Comparison of ENCODE assay signal across 16 mouse cellular contexts in the genomic region with DNA sequence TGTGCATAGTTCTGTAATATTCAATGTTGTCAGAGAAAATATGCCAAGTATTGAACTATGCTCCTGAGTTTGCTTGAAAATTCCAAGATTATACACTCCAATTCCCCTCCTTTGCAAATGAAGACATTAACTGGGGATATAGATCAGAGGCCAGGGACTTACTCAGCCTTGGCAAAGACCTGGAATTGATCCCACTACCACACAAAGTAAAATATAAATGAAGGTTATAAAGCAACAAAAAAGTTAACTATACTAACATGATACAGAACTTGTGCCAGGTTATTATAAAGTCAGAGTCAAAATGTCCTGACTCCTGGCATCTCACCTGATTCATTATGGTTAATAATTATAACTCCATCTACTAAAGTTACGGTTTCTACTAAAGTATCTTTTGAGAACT.
"Had no signal": no experiment of that assay in that cellular context is flagged by ENCODE, and none has a peak within 500 bp of the region (broad histone marks: within the 10 kb centered on the region; RNA-seq: fewer than 3 reads in every experiment).

No protein-coding gene starts in this region.

- H3K9me3 ChIP-seq: neural tube, embryonic 13.5 days; neural tube, embryonic 15.5 days; stomach, embryonic 15.5 days had no signal

- H3K36me3 ChIP-seq: neural tube, embryonic 13.5 days; neural tube, embryonic 15.5 days; stomach, embryonic 15.5 days had no signal

- H3K9ac ChIP-seq: neural tube, embryonic 13.5 days; neural tube, embryonic 15.5 days; stomach, embryonic 15.5 days had no signal

- H3K4me2 ChIP-seq: neural tube, embryonic 13.5 days; neural tube, embryonic 15.5 days; stomach, embryonic 15.5 days had no signal

- H3K4me3 ChIP-seq: neural tube, embryonic 13.5 days; neural tube, embryonic 15.5 days; stomach, embryonic 15.5 days had no signal

- H3K4me1 ChIP-seq: neural tube, embryonic 13.5 days; neural tube, embryonic 15.5 days had no signal

- H3K27me3 ChIP-seq: neural tube, embryonic 13.5 days; neural tube, embryonic 15.5 days; stomach, embryonic 15.5 days had no signal

- DNase-seq: retina, postnatal 1 day; right cerebral cortex, adult 18-20 months; right cerebral cortex, postnatal 14 days; right cerebral cortex, postnatal 25 days; right cerebral cortex, postnatal 4 days; spleen, adult 18-20 months; thymus, adult 18-20 months; thymus, adult 2 months; thymus, postnatal 14 days; thymus, postnatal 25 days; thymus, postnatal 36 days; thymus, postnatal 4 days had no signal

- H3K27ac ChIP-seq: neural tube, embryonic 13.5 days; neural tube, embryonic 15.5 days; stomach, embryonic 15.5 days; stomach, postnatal 0 days had no signal
